Mouse (Mus musculus) heart, postnatal 0 days (tissue): Measurements from ENCODE around the gene Pigo.

Experiments
- CTCF ChIP-seq: IDR thresholded peaks from 2 replicates; pipeline ENCODE4 v1.5.1; 2016; ENCODE audit warnings: antibody characterized with exemption, control low read depth, low read depth
- EP300 ChIP-seq: IDR thresholded peaks from 2 replicates; pipeline ENCODE4 v1.6.1; 2016; ENCODE audit warnings: antibody characterized with exemption, low read depth

GRCm38 (mm10) chr4:43030780-43031230, 5.2 kb upstream of the Pigo start:
- TF ChIP-seq CTCF (no peak), EP300 (no peak)
